Mouse (Mus musculus) spleen, adult 2 months (tissue): Measurements from ENCODE around the gene Slc5a5. TPM values are rescaled to one million over a fixed set of nuclear protein-coding genes. Genes with fewer than 3 reads are reported as not detected.
"Not testable (repeated sequence)": the region's sequence is repeated elsewhere in the genome, so short reads cannot be mapped to it uniquely, and the experiment has no call there.

Experiments used
- DNase-seq, 2 experiments: peaks; one replicate each; pipeline versions ENCODE4 v3.0.0 to v3.0.0-alpha.2; 2012 to 2021; ENCODE audit warnings: low spot score in 2 of 2, low read depth in 1 of 2
- H3K27ac ChIP-seq: fragments of 200-500 bp; 2 replicates; pipeline ENCODE4 v1.5.1; 2012; ENCODE audit warnings: low read length, inconsistent platforms; ENCODE audit not compliant: insufficient read depth
- H3K27me3 ChIP-seq: fragments of 200-500 bp; 2 replicates; pipeline ENCODE4 v1.6.1; 2012; ENCODE audit warnings: mild to moderate bottlenecking, moderate library complexity, low read length, inconsistent platforms; ENCODE audit not compliant: control insufficient read depth, insufficient read depth
- H3K36me3 ChIP-seq: fragments of 200-500 bp; 2 replicates; pipeline ENCODE4 v1.6.1; 2012; ENCODE audit warnings: mild to moderate bottlenecking, low read length, inconsistent platforms; ENCODE audit not compliant: control insufficient read depth, insufficient read depth
- H3K4me1 ChIP-seq: fragments of 200-500 bp; 2 replicates; pipeline ENCODE4 v1.6.1; 2011; ENCODE audit warnings: inconsistent platforms; ENCODE audit not compliant: control insufficient read depth, insufficient read depth, insufficient read length
- H3K4me3 ChIP-seq: fragments of 200-500 bp; 2 replicates; pipeline ENCODE4 v1.5.1; 2011; ENCODE audit warnings: mild to moderate bottlenecking, inconsistent platforms; ENCODE audit not compliant: insufficient read depth, insufficient read length; ENCODE audit errors: extremely low read depth
- CTCF ChIP-seq: fragments of 200-500 bp; IDR thresholded peaks from 2 replicates; pipeline ENCODE4 v1.5.1; 2011; ENCODE audit warnings: mild to moderate bottlenecking, inconsistent platforms; ENCODE audit not compliant: insufficient read depth, insufficient read length, insufficient replicate concordance; ENCODE audit errors: extremely low read depth
- POLR2A ChIP-seq: fragments of 200-500 bp; IDR thresholded peaks from 2 replicates; pipeline ENCODE4 v1.6.1; 2011; ENCODE audit warnings: low read depth, low read length, inconsistent platforms
- WGBS: fragments of 180-500 bp; shearing (Covaris S2); methylation state at CpG from one replicate; pipeline ENCODE4 v1.1.7; 2018; 5-methylcytosine and 5-hydroxymethylcytosine counted together
- polyA plus RNA-seq: library from polyadenylated mRNA; depleted of rRNA; stranded (reverse); fragments of >200 nt; gene quantifications from 2 replicates; pipeline ENCODE4 v1.2.3, GENCODE M21; 2012

Slc5a5 gene
- polyA plus RNA-seq, 1 experiment, result 1.0 TPM

DNA sequence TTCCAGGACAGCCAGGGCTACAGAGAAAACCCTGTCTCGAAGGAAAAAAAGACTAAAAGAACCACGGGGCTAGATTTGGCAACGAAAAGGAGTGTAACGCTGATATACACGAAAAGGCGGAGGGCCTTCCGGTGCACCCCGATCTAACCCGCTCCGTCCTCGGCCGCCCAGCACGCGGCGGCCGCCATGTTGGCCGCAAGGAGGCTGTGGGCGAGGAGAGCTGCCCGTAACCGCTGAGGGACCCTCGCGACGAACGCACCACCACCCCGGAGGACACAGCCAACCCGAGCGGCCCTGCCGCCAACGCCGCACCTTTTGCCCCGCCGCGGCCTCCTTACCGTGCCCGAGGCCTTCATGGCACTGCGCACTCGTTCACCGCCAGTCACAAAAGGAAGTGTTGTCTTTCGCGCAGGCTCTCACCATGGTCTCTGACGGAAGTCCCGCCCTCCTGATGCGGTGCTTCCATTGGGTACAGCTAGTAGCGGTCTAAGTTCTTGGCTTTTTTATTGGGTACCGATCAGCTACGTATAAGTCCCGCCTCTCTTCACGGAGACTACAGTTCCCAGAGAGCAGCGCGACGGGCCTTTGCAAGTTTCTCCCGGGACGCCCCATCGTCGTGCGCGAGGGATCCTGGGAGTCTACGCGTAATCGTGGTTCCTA is 4.6 kb upstream of the Slc5a5 start, which contains the start of gene Rpl18a:
Gene Rpl18a (minus strand): TSS at position 392 of the 660 bp plus-strand sequence.
- DNase-seq, result peak; percentile 94 to 98
- H3K4me3 ChIP-seq, result peak within 1 kb of the TSS; percentile 95
- H3K4me1 ChIP-seq, result peaks cover 22% of the 10 kb centered on the region
- H3K36me3 ChIP-seq, result peaks cover 22% of the 10 kb centered on the region
- peaks cover 8% of the 10 kb centered on the region for H3K27me3 ChIP-seq
- peak within 1 kb of the TSS; percentile 80 for H3K27ac ChIP-seq
- under 1% methylated on average over 60 of the region's 60 CpGs for WGBS
- no peak for TF ChIP-seq CTCF
- TF ChIP-seq POLR2A, result peak; percentile 91

DNA sequence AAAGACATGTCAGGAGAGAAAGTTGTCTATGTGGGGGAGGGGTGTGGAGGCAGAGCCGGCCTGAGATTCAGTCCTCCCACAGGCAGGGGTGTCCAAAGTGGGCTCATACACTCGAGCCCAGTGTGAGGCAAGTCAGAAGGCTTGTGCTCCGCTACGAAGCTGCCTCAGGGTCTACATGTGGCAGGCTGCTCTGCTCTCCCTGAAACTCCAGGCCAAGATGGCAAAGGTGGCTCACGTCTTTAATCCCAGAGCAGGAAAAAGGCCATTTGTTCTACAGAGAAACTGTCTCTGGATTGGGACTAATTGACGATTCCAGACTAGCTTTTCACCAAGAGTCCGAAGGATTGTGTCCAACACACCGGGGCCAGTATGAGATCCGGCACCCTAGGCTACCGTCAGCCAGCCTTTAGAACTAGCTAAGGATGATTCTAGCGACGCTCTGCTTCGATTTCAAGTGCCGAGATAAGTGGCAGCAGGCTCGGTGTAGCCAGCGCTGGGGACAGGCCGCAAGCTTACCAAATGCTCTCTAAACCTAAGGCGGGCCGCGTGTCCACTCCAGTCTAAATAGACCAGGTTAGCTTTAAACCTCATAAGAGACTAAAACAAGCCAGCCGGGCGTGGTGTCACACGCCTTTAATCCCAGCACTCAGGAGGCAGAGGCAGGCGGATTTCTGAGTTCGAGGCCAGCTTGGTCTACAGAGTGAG is 3.9 kb upstream of the Slc5a5 start:
- H3K36me3 ChIP-seq, result peaks cover 22% of the 10 kb centered on the region
- peaks cover 14% of the 10 kb centered on the region for H3K27me3 ChIP-seq
- 3% methylated on average over 25 of the region's 25 CpGs for WGBS
- DNase-seq, result no peak
- TF ChIP-seq CTCF (no peak), POLR2A (no peak)
- peak overlapping the region; percentile 95 for H3K4me3 ChIP-seq
- peaks cover 22% of the 10 kb centered on the region for H3K4me1 ChIP-seq
- peak overlapping the region; percentile 80; the same call in 1 of the 2 replicates for H3K27ac ChIP-seq

DNA sequence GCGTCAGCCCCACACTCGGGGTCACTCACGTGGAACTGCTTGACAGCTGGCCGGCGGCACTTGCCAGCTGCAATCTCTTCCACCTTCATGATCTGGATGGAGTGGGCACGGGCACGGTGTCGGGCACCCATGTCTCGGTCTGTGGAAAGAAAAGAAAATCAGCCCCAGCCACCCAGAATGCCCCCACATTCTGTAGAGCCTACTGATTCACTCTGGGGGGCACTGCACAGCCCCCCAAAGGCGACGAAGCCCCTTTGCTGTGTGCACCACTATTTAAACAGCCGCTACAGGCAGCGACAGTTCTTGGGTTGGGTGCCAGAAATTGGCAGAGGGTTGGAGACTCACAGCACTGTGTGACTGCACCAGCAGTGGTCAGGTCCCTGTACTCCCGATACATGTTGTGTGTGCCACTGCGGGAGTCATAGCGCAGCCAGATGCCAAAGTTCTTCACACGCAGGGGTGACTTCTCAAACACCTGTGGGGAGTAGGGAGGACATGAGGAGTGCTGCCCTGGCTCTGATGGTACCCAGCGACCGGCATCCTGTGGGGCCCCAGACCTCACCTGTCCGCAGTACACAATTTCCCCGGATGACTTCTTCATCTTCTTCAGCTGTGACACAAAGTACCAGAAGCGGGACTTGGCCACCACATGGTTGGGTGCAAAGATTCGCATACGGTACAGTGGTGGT is 3.2 kb upstream of the Slc5a5 start:
- WGBS, result 82% methylated on average over 24 of the region's 24 CpGs
- peaks cover 22% of the 10 kb centered on the region for H3K4me1 ChIP-seq
- H3K4me3 ChIP-seq, result not testable (repeated sequence)

DNA sequence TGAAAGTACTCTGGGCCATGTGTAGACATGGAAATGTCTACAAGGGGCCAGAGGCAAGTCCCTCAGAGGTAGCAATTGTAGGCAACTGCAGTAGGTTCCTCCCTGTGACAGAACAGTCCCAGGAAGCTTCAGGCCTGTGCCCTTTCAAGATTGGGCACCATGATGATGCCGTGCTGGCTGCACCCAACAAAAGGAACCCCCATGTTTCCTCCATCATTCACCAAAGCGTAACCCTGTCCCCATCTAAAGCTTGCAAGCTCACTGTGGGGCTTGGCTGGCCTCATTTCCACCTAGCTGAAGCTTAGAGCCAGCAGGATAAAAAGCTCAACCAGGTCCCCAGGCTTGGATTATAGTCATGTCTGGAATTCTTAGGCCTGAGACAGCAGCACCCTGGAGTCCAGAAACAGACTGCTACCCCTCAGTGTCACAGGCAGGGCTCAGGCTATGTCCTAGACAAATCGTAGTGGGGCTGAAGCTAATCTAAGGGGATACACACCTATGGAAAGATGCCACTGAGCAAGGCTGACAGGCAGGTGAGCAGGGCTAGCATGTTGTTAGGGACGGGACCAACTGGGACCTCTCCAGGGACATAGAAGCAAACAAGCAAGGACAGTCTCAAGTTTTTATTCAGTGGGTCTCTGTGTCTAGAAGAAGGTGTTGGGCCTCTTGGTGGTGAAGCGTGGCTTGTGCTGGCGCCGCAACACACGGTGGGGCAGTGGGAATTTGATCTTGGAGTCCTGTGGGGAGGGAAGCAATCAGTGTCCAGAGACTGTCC is 2.4 kb upstream of the Slc5a5 start:
- WGBS, result 94% methylated on average over 8 of the region's 8 CpGs
- H3K4me3 ChIP-seq, result no peak overlapping the region
- H3K36me3 ChIP-seq, result peaks cover 22% of the 10 kb centered on the region
- no peak overlapping the region for H3K27ac ChIP-seq
- no peak for DNase-seq
- peaks cover 22% of the 10 kb centered on the region for H3K4me1 ChIP-seq
- H3K27me3 ChIP-seq, result peaks cover 22% of the 10 kb centered on the region
- TF ChIP-seq POLR2A (no peak), CTCF (no peak)

More for the DNA sequence above, 3.2 kb upstream of the Slc5a5 start:
- Histone ChIP-seq H3K27me3 (peaks cover 22% of the 10 kb centered on the region), H3K36me3 (peaks cover 22% of the 10 kb centered on the region)
- DNase-seq, H3K27ac ChIP-seq: not testable (repeated sequence)

DNA sequence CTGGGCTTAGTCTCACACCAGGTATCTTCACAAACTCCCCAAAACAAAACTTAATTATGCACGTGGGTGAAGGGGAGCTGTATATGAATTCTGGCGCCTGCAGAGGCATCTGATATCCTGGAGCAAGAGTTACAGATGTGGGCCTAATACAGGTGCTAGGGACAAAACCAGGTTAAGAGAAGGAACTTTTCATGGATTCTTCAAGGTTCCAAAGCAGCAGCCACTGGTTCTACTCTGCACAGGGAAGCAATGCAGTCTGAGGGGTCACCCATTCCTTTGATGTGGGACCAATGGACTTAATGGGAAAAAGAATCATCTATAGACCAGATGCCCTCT is 1.8 kb upstream of the Slc5a5 start:
- TF ChIP-seq POLR2A (no peak), CTCF (no peak)
- 85% methylated on average over 2 of the region's 2 CpGs for WGBS

DNA sequence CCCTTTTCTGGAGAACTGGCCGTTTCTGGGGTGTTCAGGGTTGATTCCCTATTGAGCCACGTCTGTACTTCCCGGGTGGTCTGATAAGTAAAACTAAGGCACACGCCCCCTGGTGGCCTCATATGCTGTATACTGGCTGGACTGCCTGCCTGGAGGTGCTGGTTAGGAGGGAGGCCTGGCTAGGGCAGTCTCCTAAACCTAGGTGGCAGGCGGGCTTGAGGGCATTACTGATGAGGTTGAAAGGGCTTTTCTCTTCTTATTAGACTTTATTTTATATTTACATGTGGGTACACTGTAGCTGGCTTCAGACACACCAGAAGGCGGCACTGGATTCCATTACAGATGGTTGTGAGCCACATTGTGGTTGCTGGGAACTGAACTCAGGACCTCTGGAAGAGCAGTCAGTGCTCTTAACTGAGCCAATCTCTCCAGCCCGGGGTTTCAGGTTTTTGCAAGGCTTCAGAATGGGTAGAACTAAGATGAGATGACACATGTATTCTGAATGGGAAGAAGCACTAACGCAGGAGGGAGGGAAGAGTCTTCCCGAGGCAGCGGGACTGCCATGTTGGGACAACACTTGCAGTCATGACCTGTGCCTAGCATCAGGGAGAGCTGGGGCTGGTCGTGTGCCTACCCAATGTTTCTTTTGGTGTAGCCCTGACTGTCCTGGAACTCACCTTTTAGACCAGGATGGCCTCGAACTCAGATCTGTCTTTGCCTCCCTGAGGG is 1.3 kb upstream of the Slc5a5 start:
- peak; percentile 65 to 66 for DNase-seq
- 52% methylated on average over 12 of the region's 12 CpGs for WGBS
- H3K4me1 ChIP-seq, result peaks cover 22% of the 10 kb centered on the region

More for the DNA sequence above, 1.8 kb upstream of the Slc5a5 start:
- Histone ChIP-seq H3K4me3 (no peak overlapping the region), H3K27ac (no peak overlapping the region), H3K4me1 (peaks cover 22% of the 10 kb centered on the region), H3K36me3 (peaks cover 22% of the 10 kb centered on the region), H3K27me3 (peaks cover 22% of the 10 kb centered on the region)
- DNase-seq, result no peak

More for the DNA sequence above, 1.3 kb upstream of the Slc5a5 start:
- TF ChIP-seq POLR2A, result no peak
- TF ChIP-seq CTCF, result peak; percentile 67; the same call in 1 of the 2 replicates
- H3K4me3 ChIP-seq, result no peak overlapping the region
- no peak overlapping the region for H3K27ac ChIP-seq
- peaks cover 22% of the 10 kb centered on the region for H3K27me3 ChIP-seq
- peaks cover 22% of the 10 kb centered on the region for H3K36me3 ChIP-seq
